Mouse (Mus musculus): Measurements from ENCODE around the gene Ablim1. TPM values are rescaled to one million over a fixed set of nuclear protein-coding genes. Genes with fewer than 3 reads are reported as not detected.

Ablim1 gene
- polyA plus RNA-seq, 1 experiment from 2014 or later, result 22.4 TPM

DNA sequence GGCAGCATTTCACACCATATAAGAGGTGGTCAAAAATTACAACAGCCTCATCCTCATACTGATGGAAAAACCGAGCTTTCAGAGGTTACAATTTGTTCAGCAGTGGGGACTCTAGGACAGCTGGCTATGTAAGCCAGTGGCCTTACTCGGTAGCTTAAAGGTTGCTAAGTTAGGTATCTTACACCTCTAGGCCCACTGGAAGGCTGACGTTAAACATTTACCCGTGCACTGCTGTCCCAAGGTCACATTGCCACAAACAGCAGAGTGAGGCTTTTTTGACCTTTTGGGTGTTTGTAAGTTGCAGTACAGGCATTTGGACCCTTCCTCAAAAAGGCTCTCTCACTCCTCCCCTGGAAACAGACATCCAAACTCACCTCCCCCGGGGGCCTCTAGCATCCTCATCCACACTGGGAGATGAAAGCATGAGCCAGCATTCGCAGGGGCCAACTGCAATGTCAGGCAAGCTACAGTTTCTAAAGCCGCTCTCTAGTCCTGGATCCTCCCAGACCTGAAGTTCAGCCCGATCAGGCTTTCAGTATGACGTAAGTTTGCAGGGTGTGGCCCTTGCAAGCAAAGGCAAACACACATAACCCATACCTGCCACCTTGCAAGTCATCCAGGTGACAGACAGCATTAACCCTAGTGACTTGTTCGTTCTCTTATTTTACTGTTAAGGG lies 132.7 kb downstream of the Ablim1 start:
- 89% methylated on average over 10 of the region's 10 CpGs for WGBS
- DNase-seq (ENCODE audit: low spot score), result no peak
- H3K36me3 ChIP-seq (replicated peaks), result no peaks in the 10 kb centered on the region
- no peak overlapping the region for H3K27ac ChIP-seq (replicated peaks)
- H3K4me3 ChIP-seq, result no peak overlapping the region
- no peaks in the 10 kb centered on the region for H3K27me3 ChIP-seq (replicated peaks; ENCODE audit: low read depth, poor library complexity, severe bottlenecking)
- H3K9me3 ChIP-seq, result no peaks in the 10 kb centered on the region
- H3K4me1 ChIP-seq, result peaks cover 18% of the 10 kb centered on the region; the same call in 1 of the 2 replicates

- Histone ChIP-seq H3K4me3 (no peak overlapping the region), H3K27ac (replicated peaks) (no peak overlapping the region), H3K9me3 (no peaks in the 10 kb centered on the region), H3K4me1 (peaks cover 20% of the 10 kb centered on the region; the same call in 1 of the 2 replicates), H3K36me3 (replicated peaks) (no peaks in the 10 kb centered on the region), H3K27me3 (replicated peaks; ENCODE audit: low read depth, poor library complexity, severe bottlenecking) (no peaks in the 10 kb centered on the region)
- WGBS, result 86% methylated on average over 6 of the region's 6 CpGs
- no peak for DNase-seq (ENCODE audit: low spot score)
Measured at GRCm38 (mm10) chr19:57181317-57181716, 133.4 kb downstream of the Ablim1 start.

- H3K27ac ChIP-seq (replicated peaks), result no peak overlapping the region
Measured at GRCm38 (mm10) chr19:57180908-57181307, 133.8 kb downstream of the Ablim1 start.

GRCm38 (mm10) chr19:57180333-57180732 lies 134.4 kb downstream of the Ablim1 start:
- Histone ChIP-seq H3K36me3 (replicated peaks) (no peaks in the 10 kb centered on the region), H3K27me3 (replicated peaks; ENCODE audit: low read depth, poor library complexity, severe bottlenecking) (no peaks in the 10 kb centered on the region), H3K4me1 (peaks cover 20% of the 10 kb centered on the region; the same call in 1 of the 2 replicates), H3K9me3 (no peaks in the 10 kb centered on the region), H3K4me3 (no peak overlapping the region), H3K27ac (replicated peaks) (no peak overlapping the region)
- DNase-seq (ENCODE audit: low spot score), result no peak
- WGBS, result 70% methylated on average over 9 of the region's 9 CpGs

More at GRCm38 (mm10) chr19:57180908-57181307, 133.8 kb downstream of the Ablim1 start:
- no peaks in the 10 kb centered on the region for H3K9me3 ChIP-seq
- H3K4me1 ChIP-seq, result peaks cover 20% of the 10 kb centered on the region; the same call in 1 of the 2 replicates
- no peaks in the 10 kb centered on the region for H3K27me3 ChIP-seq (replicated peaks; ENCODE audit: low read depth, poor library complexity, severe bottlenecking)
- H3K36me3 ChIP-seq (replicated peaks), result no peaks in the 10 kb centered on the region
- DNase-seq (ENCODE audit: low spot score), result no peak
- no peak overlapping the region for H3K4me3 ChIP-seq
- whole genome bisulfite sequencing, result 87% methylated on average over 3 of the region's 3 CpGs

GRCm38 (mm10) chr19:57179269-57179668 lies 135.4 kb downstream of the Ablim1 start:
- no peaks in the 10 kb centered on the region for H3K27me3 ChIP-seq (replicated peaks; ENCODE audit: low read depth, poor library complexity, severe bottlenecking)
- no peaks in the 10 kb centered on the region for H3K36me3 ChIP-seq (replicated peaks)
- no peak overlapping the region for H3K4me3 ChIP-seq
- peaks cover 28% of the 10 kb centered on the region for H3K4me1 ChIP-seq
- DNase-seq (ENCODE audit: low spot score), result no peak
- 85% methylated on average over 7 of the region's 7 CpGs for WGBS
- no peaks in the 10 kb centered on the region for H3K9me3 ChIP-seq
- no peak overlapping the region for H3K27ac ChIP-seq (replicated peaks)

- 51% methylated on average over 6 of the region's 6 CpGs for WGBS
Measured at GRCm38 (mm10) chr19:57177334-57177733, 137.4 kb downstream of the Ablim1 start.

DNA sequence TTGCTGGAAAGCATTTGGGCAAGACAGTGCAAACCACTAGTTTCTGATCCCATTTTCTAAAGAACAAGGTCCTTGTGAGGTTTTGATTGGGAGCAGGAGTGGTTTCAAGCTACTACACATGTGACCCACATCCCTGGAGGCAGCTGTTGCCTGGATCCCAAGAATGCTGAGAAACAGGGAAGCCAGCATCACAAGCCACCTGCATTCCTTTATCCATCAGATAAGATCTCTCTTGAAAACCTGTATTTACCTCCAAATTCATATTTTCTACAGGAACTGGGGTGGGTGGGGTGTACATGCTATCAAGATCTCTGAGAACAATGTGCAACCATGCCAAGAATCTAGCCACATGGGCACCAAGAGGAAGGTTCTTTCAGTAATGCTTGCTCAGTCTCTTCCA lies 139.6 kb downstream of the Ablim1 start:
- H3K9me3 ChIP-seq, result no peaks in the 10 kb centered on the region
- 0 out of 2 replicates have a peak, but pooled peaks cover 5% of the 10 kb centered on the region for H3K27me3 ChIP-seq (replicated peaks; ENCODE audit: low read depth, poor library complexity, severe bottlenecking)
- H3K27ac ChIP-seq (replicated peaks), result no peak overlapping the region
- no peaks in the 10 kb centered on the region for H3K36me3 ChIP-seq (replicated peaks)
- DNase-seq (ENCODE audit: low spot score), result no peak
- no peak overlapping the region for H3K4me3 ChIP-seq
- peaks cover 26% of the 10 kb centered on the region for H3K4me1 ChIP-seq

More at GRCm38 (mm10) chr19:57177334-57177733, 137.4 kb downstream of the Ablim1 start:
- no peak for DNase-seq (ENCODE audit: low spot score)
- Histone ChIP-seq H3K4me3 (no peak overlapping the region), H3K27me3 (replicated peaks; ENCODE audit: low read depth, poor library complexity, severe bottlenecking) (no peaks in the 10 kb centered on the region), H3K36me3 (replicated peaks) (no peaks in the 10 kb centered on the region), H3K4me1 (peaks cover 36% of the 10 kb centered on the region), H3K27ac (replicated peaks) (no peak overlapping the region), H3K9me3 (no peaks in the 10 kb centered on the region)

DNA sequence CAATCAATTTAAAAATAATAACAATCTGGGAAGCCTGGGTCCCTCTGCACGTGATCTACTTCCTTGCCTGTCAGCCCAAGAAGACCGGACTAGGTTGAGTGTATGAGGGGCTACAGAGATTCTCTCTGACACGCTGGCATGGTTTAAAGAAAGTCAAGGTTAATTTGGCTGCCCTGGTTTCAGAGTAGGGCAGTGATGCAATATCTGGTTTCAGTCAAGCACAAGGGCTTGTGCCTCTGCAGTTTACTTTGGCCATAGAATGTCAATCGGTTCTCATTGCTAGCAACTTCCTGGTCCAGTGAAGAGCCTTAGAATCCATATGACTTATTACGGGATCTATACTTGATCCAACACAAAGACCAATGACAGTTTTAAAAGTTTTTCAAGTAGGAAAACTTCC lies 140.2 kb downstream of the Ablim1 start:
- Histone ChIP-seq H3K27me3 (replicated peaks; ENCODE audit: low read depth, poor library complexity, severe bottlenecking) (0 out of 2 replicates have a peak, but pooled peaks cover 5% of the 10 kb centered on the region), H3K36me3 (replicated peaks) (no peaks in the 10 kb centered on the region), H3K9me3 (no peaks in the 10 kb centered on the region), H3K27ac (replicated peaks) (no peak overlapping the region), H3K4me3 (no peak overlapping the region), H3K4me1 (peaks cover 23% of the 10 kb centered on the region)
- 82% methylated on average over 5 of the region's 5 CpGs for WGBS
- no peak for DNase-seq (ENCODE audit: low spot score)

DNA sequence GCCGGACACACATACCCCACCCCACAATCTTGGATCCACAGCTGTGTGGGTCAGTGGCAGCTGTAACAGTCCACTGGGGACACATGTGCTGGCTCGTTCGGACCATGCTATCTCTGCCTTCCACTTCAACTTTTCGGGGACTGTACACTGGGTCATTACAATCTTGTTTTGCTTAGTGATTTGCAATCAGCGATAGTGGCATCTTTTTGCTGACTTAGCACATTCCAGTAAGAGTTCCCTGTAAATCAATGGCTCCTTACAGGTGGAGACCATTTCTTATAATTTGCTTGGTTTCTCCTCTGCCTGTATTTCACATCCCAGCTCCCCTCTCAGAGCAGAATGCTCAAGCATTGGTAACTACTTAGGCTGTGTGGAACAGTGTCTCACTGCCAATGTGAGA lies 140.7 kb downstream of the Ablim1 start:
- H3K27ac ChIP-seq (replicated peaks), result no peak overlapping the region
- no peak for DNase-seq (ENCODE audit: low spot score)
- H3K27me3 ChIP-seq (replicated peaks; ENCODE audit: low read depth, poor library complexity, severe bottlenecking), result 0 out of 2 replicates have a peak, but pooled peaks cover 5% of the 10 kb centered on the region
- no peak overlapping the region for H3K4me3 ChIP-seq
- no peaks in the 10 kb centered on the region for H3K36me3 ChIP-seq (replicated peaks)
- no peaks in the 10 kb centered on the region for H3K9me3 ChIP-seq
- WGBS, result 87% methylated on average over 5 of the region's 5 CpGs
- peaks cover 23% of the 10 kb centered on the region for H3K4me1 ChIP-seq

- no peak for DNase-seq (ENCODE audit: low spot score)
- WGBS, result 87% methylated on average over 5 of the region's 5 CpGs
- Histone ChIP-seq H3K36me3 (replicated peaks) (no peaks in the 10 kb centered on the region), H3K27me3 (replicated peaks; ENCODE audit: low read depth, poor library complexity, severe bottlenecking) (0 out of 2 replicates have a peak, but pooled peaks cover 5% of the 10 kb centered on the region), H3K27ac (replicated peaks) (no peak overlapping the region), H3K9me3 (no peaks in the 10 kb centered on the region), H3K4me1 (peaks cover 22% of the 10 kb centered on the region), H3K4me3 (no peak overlapping the region)
Measured at GRCm38 (mm10) chr19:57172321-57172720, 142.4 kb downstream of the Ablim1 start.

- Histone ChIP-seq H3K27me3 (replicated peaks; ENCODE audit: low read depth, poor library complexity, severe bottlenecking) (0 out of 2 replicates have a peak, but pooled peaks cover 5% of the 10 kb centered on the region), H3K4me1 (peaks cover 23% of the 10 kb centered on the region), H3K27ac (replicated peaks) (no peak overlapping the region), H3K9me3 (no peaks in the 10 kb centered on the region), H3K36me3 (replicated peaks) (no peaks in the 10 kb centered on the region), H3K4me3 (no peak overlapping the region)
- 89% methylated on average over 5 of the region's 5 CpGs for WGBS
- no peak for DNase-seq (ENCODE audit: low spot score)
Measured at GRCm38 (mm10) chr19:57170880-57171279, 143.8 kb downstream of the Ablim1 start.

GRCm38 (mm10) chr19:57169485-57169884 lies 145.2 kb downstream of the Ablim1 start:
- Histone ChIP-seq H3K9me3 (no peaks in the 10 kb centered on the region), H3K4me3 (no peak overlapping the region), H3K4me1 (peaks cover 18% of the 10 kb centered on the region), H3K27me3 (replicated peaks; ENCODE audit: low read depth, poor library complexity, severe bottlenecking) (0 out of 2 replicates have a peak, but pooled peaks cover 5% of the 10 kb centered on the region), H3K36me3 (replicated peaks) (no peaks in the 10 kb centered on the region), H3K27ac (replicated peaks) (no peak overlapping the region)
- no peak for DNase-seq (ENCODE audit: low spot score)
- 63% methylated on average over 2 of the region's 2 CpGs for WGBS

- 82% methylated on average over 5 of the region's 5 CpGs for WGBS
- H3K9me3 ChIP-seq, result no peaks in the 10 kb centered on the region
Measured at GRCm38 (mm10) chr19:57167721-57168120, 147.0 kb downstream of the Ablim1 start.

More at GRCm38 (mm10) chr19:57167721-57168120, 147.0 kb downstream of the Ablim1 start:
- H3K4me3 ChIP-seq, result no peak overlapping the region
- H3K36me3 ChIP-seq (replicated peaks), result no peaks in the 10 kb centered on the region
- H3K27ac ChIP-seq (replicated peaks), result no peak overlapping the region
- 0 out of 2 replicates have a peak, but pooled peaks cover 5% of the 10 kb centered on the region for H3K27me3 ChIP-seq (replicated peaks; ENCODE audit: low read depth, poor library complexity, severe bottlenecking)
- peaks cover 7% of the 10 kb centered on the region; the same call in 1 of the 2 replicates for H3K4me1 ChIP-seq
- DNase-seq (ENCODE audit: low spot score), result no peak
